9 mouse cellular contexts compared by ENCODE assay signal in genomic region chr2:73213539-73213870, GRCm38 (mm10). TPM values are rescaled to one million over a fixed set of nuclear protein-coding genes. Genes with fewer than 3 reads are reported as not detected.
DNase-seq lines count a peak whose midpoint lies in the region; ATAC-seq and TF ChIP-seq lines count a peak whose summit lies in the region.
"Had no signal": no experiment of that assay in that cellular context is flagged by ENCODE, and none has a peak within 500 bp of the region (broad histone marks: within the 10 kb centered on the region; RNA-seq: fewer than 3 reads in every experiment).

No protein-coding gene starts in this region.

- peaks cover 17% of the 10 kb centered on the region for H3K36me3 ChIP-seq in heart, embryonic 12.5 days
- peaks cover 13% of the 10 kb centered on the region; the same call in 1 of the 2 replicates for H3K36me3 ChIP-seq in forebrain, embryonic 14.5 days (ENCODE audit: control insufficient read depth, insufficient read depth, low read length)
- peaks cover 3% of the 10 kb centered on the region; the same call in 1 of the 2 replicates for H3K36me3 ChIP-seq in liver, postnatal 0 days (replicated peaks; ENCODE audit: insufficient read depth, low read length)

- H3K4me3 ChIP-seq in heart, embryonic 12.5 days: peak overlapping the region; percentile 86
- peak overlapping the region; percentile 81 for H3K4me3 ChIP-seq in forebrain, embryonic 14.5 days (ENCODE audit: low read depth, low read length)
- H3K4me3 ChIP-seq in liver, postnatal 0 days (ENCODE audit: low read depth, low read length): peak overlapping the region; percentile 81

- peak overlapping the region; percentile 85 for H3K9ac ChIP-seq in heart, embryonic 12.5 days
- peak overlapping the region; percentile 81 for H3K9ac ChIP-seq in forebrain, embryonic 14.5 days (ENCODE audit: low read length)
- peak overlapping the region; percentile 87 for H3K9ac ChIP-seq in liver, postnatal 0 days (replicated peaks)

- no peak for ATAC-seq in heart, embryonic 12.5 days (ENCODE audit: insufficient number of reproducible peaks, low FRiP score)
- ATAC-seq in forebrain, embryonic 14.5 days: no peak
- no peak; the same call in 1 of the 2 replicates for ATAC-seq in liver, postnatal 0 days

- H3K9me3 ChIP-seq in heart, embryonic 12.5 days (replicated peaks): no peaks in the 10 kb centered on the region
- no peaks in the 10 kb centered on the region for H3K9me3 ChIP-seq in forebrain, embryonic 14.5 days (replicated peaks; ENCODE audit: control insufficient read depth, low read length)
- H3K9me3 ChIP-seq in liver, postnatal 0 days (ENCODE audit: low read length): no peaks in the 10 kb centered on the region

- DNase-seq in heart, postnatal 25 days (ENCODE audit: low spot score): no peak
- peak; percentile 14 for DNase-seq in ES-CJ7 (ENCODE audit: low read depth, low spot score)
- peak; percentile 5 for DNase-seq in forebrain, embryonic 14.5 days (ENCODE audit: low spot score)
- no peak for DNase-seq in liver, postnatal 0 days
- DNase-seq in yolk sac, embryonic 10.5 days (ENCODE audit: low spot score): no peak
- DNase-seq in right cerebral cortex, postnatal 10 days (ENCODE audit: low spot score in 2 of 2): no peak
- DNase-seq in cerebellum, postnatal 25 days: no peak

- H3K4me2 ChIP-seq in heart, embryonic 12.5 days: peak overlapping the region; percentile 80
- peak overlapping the region; percentile 92 for H3K4me2 ChIP-seq in forebrain, embryonic 14.5 days (ENCODE audit: low read length)
- H3K4me2 ChIP-seq in liver, postnatal 0 days (ENCODE audit: low read depth, low read length): peak overlapping the region; percentile 89

- TF ChIP-seq CTCF in liver, postnatal 0 days (IDR thresholded peaks at IDR 0.05; ENCODE audit: low read depth): no peak

- H3K27ac ChIP-seq in heart, embryonic 12.5 days (ENCODE audit: poor library complexity, severe bottlenecking): peak overlapping the region; percentile 46; the same call in 1 of the 2 replicates
- H3K27ac ChIP-seq in forebrain, embryonic 14.5 days (ENCODE audit: low read depth, low read length): no peak overlapping the region
- H3K27ac ChIP-seq in liver, postnatal 0 days (ENCODE audit: low read depth): peak overlapping the region; percentile 72

- H3K27me3 ChIP-seq in heart, embryonic 12.5 days (replicated peaks): no peaks in the 10 kb centered on the region
- H3K27me3 ChIP-seq in forebrain, embryonic 14.5 days (replicated peaks; ENCODE audit: control insufficient read depth, insufficient read depth, low read length): no peaks in the 10 kb centered on the region
- H3K27me3 ChIP-seq in liver, postnatal 0 days (ENCODE audit: insufficient read depth, low read length): no peaks in the 10 kb centered on the region
- H3K27me3 ChIP-seq: Patski had no signal

- WGBS in heart, embryonic 12.5 days: 16% methylated on average over 7 of the region's 7 CpGs
- WGBS in forebrain, embryonic 14.5 days: 22% methylated on average over 7 of the region's 7 CpGs
- WGBS in liver, postnatal 0 days (ENCODE audit: insufficient replicate concordance): 10% methylated on average over 7 of the region's 7 CpGs

- TF ChIP-seq EP300 in liver, postnatal 0 days (IDR thresholded peaks at IDR 0.05; ENCODE audit: low read depth): no peak

- intact Hi-C loops in heart, postnatal 25 days (cut with DNase I): loop anchor here (10.0 kb wide), 1 partner anchor 171 kb away; the partner anchor contains the start of gene Gpr155

- H3K4me1 ChIP-seq in heart, embryonic 12.5 days (replicated peaks): peaks cover 7% of the 10 kb centered on the region
- H3K4me1 ChIP-seq in forebrain, embryonic 14.5 days (ENCODE audit: control insufficient read depth, insufficient read depth, low read length): peaks cover 9% of the 10 kb centered on the region
- peaks cover 14% of the 10 kb centered on the region for H3K4me1 ChIP-seq in liver, postnatal 0 days (ENCODE audit: insufficient read depth)

RNA-seq across cellular contexts. Expression of gene Ola1, which starts 5.2 kb away (rescaled TPM):
- polyA plus RNA-seq in heart, embryonic 12.5 days (2016; fragmentation: Nextera tagmentation; extraction: Ambion mirVana): 72.0 and 74.4 TPM in 2 replicates
- 10 to 100 TPM; 44.6 to 48.3 TPM for total RNA-seq in heart, postnatal 25 days (2021)
- 80.9 and 92.9 TPM in 2 replicates for polyA plus RNA-seq in forebrain, embryonic 14.5 days (2014; fragmentation: Nextera tagmentation; extraction: Ambion mirVana)
- polyA plus RNA-seq in liver, postnatal 0 days (2015; fragmentation: Nextera tagmentation; extraction: Ambion mirVana): 34.4 and 36.5 TPM in 2 replicates

RNA-seq across cellular contexts. Expression of gene Sp9, which starts 58.2 kb away (rescaled TPM):
- polyA plus RNA-seq in heart, embryonic 12.5 days (2016; fragmentation: Nextera tagmentation; extraction: Ambion mirVana): not detected in 2 replicates
- total RNA-seq in heart, postnatal 25 days (2021): not detected
- polyA plus RNA-seq in forebrain, embryonic 14.5 days (2014; fragmentation: Nextera tagmentation; extraction: Ambion mirVana): 10.9 and 12.2 TPM in 2 replicates
- not detected in 2 replicates for polyA plus RNA-seq in liver, postnatal 0 days (2015; fragmentation: Nextera tagmentation; extraction: Ambion mirVana)
- polyA plus RNA-seq: Patski had no signal

Comparison
In these comparisons a context has a peak if more than half of its experiments do, and no peak if none do; other contexts are left out.
1. DNase-seq: peak in ES-CJ7 (single experiment) and forebrain, embryonic 14.5 days (single experiment); none in heart, postnatal 25 days (single experiment), liver, postnatal 0 days (single experiment), yolk sac, embryonic 10.5 days (single experiment), right cerebral cortex, postnatal 10 days (0 of 2) and cerebellum, postnatal 25 days (0 of 2).
2. RNA of gene Sp9, which starts 58.2 kb away (polyA plus RNA-seq): 10.9 to 12.2 TPM in forebrain, embryonic 14.5 days; not detected in heart, embryonic 12.5 days and not detected in liver, postnatal 0 days; every median in the first group is over 10 times any median in the second.
3. Peak in every context shown above with its lines, with median percentiles within 50 percentile points of each other: H3K4me2 ChIP-seq, H3K4me3 ChIP-seq and H3K9ac ChIP-seq.